Mouse (Mus musculus): ENCODE measurements at regions not wholly inside any gene's neighbourhood (a gene's known extent, or its start where the extent isn't known, plus 50 kb on each side); places are given as distances from the start of the nearest gene placed in this dataset.

DNA sequence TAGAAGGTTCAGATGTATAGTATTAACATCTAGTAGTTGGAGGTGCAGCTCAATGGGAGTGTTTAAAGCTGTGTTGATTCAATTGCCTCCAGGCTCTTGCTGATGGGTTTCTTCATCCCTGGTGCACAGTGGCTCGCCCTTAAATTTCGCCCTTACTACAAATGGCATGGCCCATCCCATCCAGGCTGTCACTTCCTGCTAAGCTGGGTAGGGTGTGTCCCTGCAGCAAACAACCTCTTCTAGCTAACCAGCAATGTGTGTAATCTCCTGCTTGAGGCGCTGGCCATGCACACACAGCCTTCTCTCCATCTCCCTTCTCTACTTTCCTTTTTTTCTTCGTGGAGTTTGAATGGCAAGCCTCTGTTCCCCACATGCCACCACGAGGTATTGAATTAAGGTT is 238.1 kb upstream of the Id2 start:
- H3K36me3 ChIP-seq (ENCODE audit: control insufficient read depth, insufficient read depth, low read length, poor library complexity, severe bottlenecking): no peaks in the 10 kb centered on the region
- H3K27me3 ChIP-seq (ENCODE audit: control insufficient read depth, insufficient read depth, low read length, poor library complexity, severe bottlenecking): no peaks in the 10 kb centered on the region
- no peak for DNase-seq (ENCODE audit: low read depth, low spot score)

DNA sequence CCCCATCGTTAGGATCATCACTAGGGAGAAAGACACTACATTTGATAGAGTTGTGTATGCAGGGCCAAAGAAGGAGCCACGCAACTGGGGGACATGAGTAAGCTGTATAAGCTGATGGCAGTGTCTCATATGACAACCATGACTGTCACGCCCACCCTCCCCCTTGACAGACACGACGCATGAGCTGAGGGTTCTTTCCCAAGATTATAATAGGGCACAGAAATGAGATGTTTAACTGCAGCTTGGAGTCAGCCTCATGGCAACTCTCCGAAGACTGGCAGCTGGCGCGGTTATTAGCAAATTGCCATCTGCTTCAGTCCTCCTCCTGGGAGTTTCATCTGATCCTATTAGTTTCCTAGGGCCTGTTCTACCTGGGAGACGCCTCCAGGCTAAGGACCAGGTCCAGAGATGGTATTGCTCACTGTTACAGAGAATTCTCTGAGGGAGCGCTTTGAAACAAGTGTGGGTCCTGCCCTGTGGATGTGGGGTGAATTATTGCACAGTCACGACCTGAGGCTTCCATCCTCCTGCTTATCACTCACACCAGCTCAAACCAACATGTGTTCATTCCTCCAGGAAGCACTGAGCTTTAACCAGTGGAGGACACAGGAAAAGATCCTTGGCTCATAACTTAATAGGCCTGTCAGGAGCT is 235.6 kb upstream of the Id2 start:
- Histone ChIP-seq H3K36me3 (ENCODE audit: control insufficient read depth, insufficient read depth, low read length, poor library complexity, severe bottlenecking) (no peaks in the 10 kb centered on the region), H3K27me3 (ENCODE audit: control insufficient read depth, insufficient read depth, low read length, poor library complexity, severe bottlenecking) (no peaks in the 10 kb centered on the region)
- DNase-seq (ENCODE audit: low read depth, low spot score): no peak

DNA sequence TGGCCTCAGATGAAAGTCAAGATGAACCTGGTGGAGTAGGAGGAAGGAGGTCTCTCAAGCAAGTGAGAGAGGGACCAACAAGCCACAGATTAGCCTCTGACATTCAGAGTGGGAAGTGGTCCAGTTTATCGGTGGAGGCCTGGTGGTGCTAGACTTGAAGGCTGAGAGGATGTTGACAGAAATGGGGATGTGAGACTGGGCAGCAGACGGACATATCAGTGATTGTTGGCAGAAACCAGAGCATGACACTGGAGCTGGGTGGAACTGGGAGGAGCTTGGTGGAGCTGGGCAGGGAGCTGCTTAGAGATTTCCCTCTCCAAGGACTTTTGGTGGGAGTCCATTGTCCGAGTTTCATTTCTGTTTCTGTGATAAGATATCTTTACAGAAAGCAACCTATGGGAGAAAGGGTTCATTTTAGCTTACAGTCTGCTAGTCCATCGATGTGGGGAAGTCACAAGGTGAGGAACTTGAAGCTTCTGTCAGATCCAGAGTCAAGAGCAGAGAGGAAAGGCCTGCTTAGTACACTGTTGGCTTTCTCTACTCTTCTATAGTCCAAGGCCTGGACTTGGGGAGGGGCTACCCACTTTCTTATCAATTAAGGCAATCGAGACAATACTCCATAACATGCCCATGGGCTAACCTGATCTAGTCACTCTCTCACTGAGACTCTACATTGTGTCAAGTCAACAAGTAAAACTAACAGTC is 233.2 kb upstream of the Id2 start:
- Histone ChIP-seq H3K27me3 (ENCODE audit: control insufficient read depth, insufficient read depth, low read length, poor library complexity, severe bottlenecking) (no peaks in the 10 kb centered on the region), H3K36me3 (ENCODE audit: control insufficient read depth, insufficient read depth, low read length, poor library complexity, severe bottlenecking) (no peaks in the 10 kb centered on the region)
- peak; percentile 27 for DNase-seq (ENCODE audit: low read depth, low spot score)

DNA sequence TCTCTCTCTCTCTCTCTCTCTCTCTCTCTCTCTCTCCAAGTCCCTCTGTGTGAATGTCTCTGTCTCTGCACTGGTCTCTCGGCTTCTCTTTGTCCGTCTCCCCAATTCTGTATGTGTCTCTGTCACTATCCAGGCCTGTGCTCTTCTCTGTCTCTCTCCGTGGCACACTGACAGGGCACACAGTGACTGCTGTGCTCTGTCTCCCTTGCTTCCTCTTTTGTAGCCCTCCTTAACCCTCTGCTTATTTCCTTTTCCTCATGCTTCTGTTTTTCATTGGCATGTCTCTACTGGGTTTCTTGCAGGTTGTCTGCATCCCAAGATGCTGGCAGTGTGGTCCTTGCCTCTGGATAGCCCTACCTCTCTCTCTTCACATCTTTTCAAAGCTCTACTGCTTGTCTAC is 229.0 kb upstream of the Id2 start:
- peak; percentile 38 for DNase-seq (ENCODE audit: low read depth, low spot score)
- H3K27me3 ChIP-seq (ENCODE audit: control insufficient read depth, insufficient read depth, low read length, poor library complexity, severe bottlenecking): no peaks in the 10 kb centered on the region
- H3K36me3 ChIP-seq (ENCODE audit: control insufficient read depth, insufficient read depth, low read length, poor library complexity, severe bottlenecking): no peaks in the 10 kb centered on the region

DNA sequence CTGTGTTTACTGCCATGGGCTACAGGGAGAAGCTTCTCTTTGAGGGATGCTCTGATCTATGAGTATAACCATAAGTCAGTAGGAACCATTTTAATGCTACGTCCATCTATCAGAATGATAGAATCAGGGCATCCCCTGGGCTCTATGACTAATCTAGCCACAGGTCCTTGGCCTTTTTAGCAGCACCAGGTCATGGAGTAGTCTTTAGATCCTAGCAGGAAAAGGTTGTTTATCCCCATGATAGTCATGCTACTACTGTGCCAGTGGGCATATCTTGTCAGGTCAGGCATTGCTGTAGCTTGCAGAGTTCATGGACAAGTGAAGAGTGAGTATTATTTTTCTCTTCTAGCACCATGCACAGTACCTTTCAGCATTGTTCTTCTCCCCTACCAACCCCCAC is 226.2 kb upstream of the Id2 start:
- Histone ChIP-seq H3K36me3 (ENCODE audit: control insufficient read depth, insufficient read depth, low read length, poor library complexity, severe bottlenecking) (no peaks in the 10 kb centered on the region), H3K27me3 (ENCODE audit: control insufficient read depth, insufficient read depth, low read length, poor library complexity, severe bottlenecking) (no peaks in the 10 kb centered on the region)
- no peak for DNase-seq (ENCODE audit: low read depth, low spot score)

DNA sequence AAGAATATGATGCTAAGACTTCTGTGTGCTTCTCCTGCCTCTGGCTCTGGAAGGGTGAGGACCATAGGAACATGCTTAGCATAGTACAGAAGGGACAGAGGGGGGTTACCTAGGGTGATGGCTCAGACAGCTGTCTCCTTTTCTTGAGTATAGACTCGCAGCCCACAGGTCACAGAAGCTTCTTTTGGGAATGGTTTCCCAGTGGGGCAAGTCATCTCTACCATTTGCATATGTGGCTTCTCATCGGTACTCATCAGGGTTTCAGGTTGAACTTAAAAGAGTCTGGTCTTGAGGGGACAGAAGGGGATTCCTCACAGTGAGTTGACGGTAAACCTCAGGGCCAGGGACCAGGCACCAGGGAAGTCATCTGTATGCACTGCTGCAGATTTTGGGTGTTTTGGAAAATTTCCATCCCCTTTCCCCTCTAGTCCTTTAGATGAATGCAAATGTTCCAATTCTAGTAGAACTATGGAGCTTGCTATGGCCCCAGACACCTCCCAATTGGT is 223.4 kb upstream of the Id2 start:
- DNase-seq (ENCODE audit: low read depth, low spot score): no peak
- no peaks in the 10 kb centered on the region for H3K27me3 ChIP-seq (ENCODE audit: control insufficient read depth, insufficient read depth, low read length, poor library complexity, severe bottlenecking)
- H3K36me3 ChIP-seq (ENCODE audit: control insufficient read depth, insufficient read depth, low read length, poor library complexity, severe bottlenecking): no peaks in the 10 kb centered on the region

DNA sequence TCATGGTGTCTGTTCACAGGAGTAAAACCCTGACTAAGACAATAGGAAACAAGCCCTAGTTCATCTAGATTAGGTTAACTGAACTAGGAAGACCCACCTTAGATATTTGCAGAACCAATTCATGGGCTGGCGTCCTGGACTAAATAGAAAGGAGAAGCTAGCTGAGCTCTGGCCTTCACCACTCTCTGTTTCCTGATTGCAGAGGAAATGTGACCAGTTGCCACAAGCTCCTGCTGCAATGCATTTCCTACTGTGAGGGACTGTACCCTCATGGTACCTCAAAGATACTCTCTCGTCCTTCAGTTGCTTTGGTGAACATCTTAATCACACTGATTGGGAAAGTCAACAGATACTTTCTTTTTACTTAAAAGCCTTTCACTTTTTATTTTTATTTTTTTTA is 222.9 kb upstream of the Id2 start:
- no peaks in the 10 kb centered on the region for H3K36me3 ChIP-seq (ENCODE audit: control insufficient read depth, insufficient read depth, low read length, poor library complexity, severe bottlenecking)
- no peaks in the 10 kb centered on the region for H3K27me3 ChIP-seq (ENCODE audit: control insufficient read depth, insufficient read depth, low read length, poor library complexity, severe bottlenecking)
- peak; percentile 57 for DNase-seq (ENCODE audit: low read depth, low spot score)

DNA sequence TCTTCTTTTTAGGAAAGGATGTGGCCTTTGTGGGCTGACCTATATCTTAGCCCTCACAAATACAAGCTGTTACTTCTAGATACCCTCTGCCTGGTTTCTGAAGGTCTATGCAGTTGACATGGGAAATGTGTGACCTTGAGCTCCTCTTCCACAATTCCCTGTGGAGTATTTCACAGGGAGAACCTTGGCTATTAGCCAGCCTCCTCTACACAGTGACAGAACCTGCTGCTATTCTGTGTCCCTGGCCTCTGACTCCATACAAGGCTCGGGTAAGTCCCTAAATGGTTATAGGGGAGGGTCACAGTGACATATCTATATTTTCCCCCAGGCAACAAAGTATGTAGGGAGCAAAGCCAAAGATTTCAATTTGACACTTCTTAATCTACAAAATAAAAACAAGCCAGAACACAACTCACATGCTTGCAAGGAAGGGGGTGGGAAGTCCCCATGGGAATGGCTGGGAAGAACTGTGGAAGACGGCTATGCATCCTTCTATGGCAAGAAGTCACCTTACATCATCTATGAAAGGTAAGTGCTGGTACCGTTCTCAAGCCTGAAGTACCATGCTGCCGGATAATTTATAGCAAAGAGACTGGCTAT is 221.2 kb upstream of the Id2 start:
- no peak for DNase-seq (ENCODE audit: low read depth, low spot score)
- Histone ChIP-seq H3K27me3 (ENCODE audit: control insufficient read depth, insufficient read depth, low read length, poor library complexity, severe bottlenecking) (no peaks in the 10 kb centered on the region), H3K36me3 (ENCODE audit: control insufficient read depth, insufficient read depth, low read length, poor library complexity, severe bottlenecking) (no peaks in the 10 kb centered on the region)

DNA sequence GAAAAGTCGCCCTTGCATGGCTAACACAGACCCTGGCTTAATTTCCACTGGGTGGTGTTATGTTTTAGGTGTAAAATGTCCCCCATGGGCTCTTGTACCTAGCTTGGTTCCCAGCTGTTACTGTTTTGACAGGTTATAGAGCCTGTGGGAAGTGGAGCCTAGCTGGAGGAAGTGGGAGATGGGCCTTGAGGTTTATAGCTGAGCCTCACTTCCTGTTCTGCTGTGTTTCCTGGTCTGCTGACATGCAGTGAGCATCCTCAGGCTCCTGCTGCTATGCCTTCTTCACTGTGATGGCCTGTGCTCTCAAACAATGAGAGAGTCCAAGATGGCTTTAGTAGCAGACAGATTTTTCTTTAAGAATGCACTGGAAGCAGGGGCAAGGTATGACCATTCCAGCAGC is 219.0 kb upstream of the Id2 start:
- H3K36me3 ChIP-seq (ENCODE audit: control insufficient read depth, insufficient read depth, low read length, poor library complexity, severe bottlenecking): no peaks in the 10 kb centered on the region
- peak; percentile 59 for DNase-seq (ENCODE audit: low read depth, low spot score)

DNA sequence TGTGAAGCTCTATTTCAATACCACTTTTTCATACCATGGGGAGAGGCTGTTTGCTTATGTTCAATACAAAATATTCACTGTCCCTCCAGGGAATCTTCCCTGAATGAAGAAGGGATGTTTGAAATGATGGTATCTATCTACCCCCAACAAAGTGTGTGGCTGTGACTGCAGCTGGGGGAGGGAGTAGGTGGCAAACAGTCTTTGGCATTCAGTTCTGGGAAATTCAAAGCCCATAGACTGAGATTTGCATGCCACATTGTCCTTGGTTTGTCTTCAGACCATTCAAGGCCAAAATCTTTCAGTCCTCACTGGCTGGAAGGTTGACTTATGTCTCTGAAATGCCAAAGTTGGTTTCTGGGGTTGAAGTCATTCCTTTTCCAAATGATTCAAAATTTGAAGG is 216.3 kb upstream of the Id2 start:
- Histone ChIP-seq H3K27me3 (ENCODE audit: control insufficient read depth, insufficient read depth, low read length, poor library complexity, severe bottlenecking) (no peaks in the 10 kb centered on the region), H3K36me3 (ENCODE audit: control insufficient read depth, insufficient read depth, low read length, poor library complexity, severe bottlenecking) (no peaks in the 10 kb centered on the region)
- no peak for DNase-seq (ENCODE audit: low read depth, low spot score)

More for the DNA sequence above, 219.0 kb upstream of the Id2 start:
- H3K27me3 ChIP-seq (ENCODE audit: control insufficient read depth, insufficient read depth, low read length, poor library complexity, severe bottlenecking): no peaks in the 10 kb centered on the region

DNA sequence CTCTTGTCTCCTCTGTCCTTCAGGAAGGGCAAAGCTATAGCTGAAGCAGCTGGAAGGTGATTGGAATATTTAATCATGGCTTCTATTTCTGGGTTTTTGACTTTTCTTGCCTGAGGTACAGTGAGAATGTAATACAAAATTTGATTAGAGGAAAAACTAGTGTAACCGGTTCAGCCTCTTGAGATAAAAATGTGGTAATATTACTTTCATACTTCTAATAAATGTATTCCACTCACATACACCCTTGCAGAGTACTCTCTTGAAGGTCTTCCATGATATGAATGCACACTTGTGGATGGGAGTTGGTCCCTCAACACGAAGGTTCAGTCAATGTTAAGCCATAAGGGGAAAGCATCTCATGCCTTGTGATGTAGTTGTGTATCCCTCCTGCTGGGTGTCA is 215.4 kb upstream of the Id2 start:
- Histone ChIP-seq H3K27me3 (ENCODE audit: control insufficient read depth, insufficient read depth, low read length, poor library complexity, severe bottlenecking) (no peaks in the 10 kb centered on the region), H3K36me3 (ENCODE audit: control insufficient read depth, insufficient read depth, low read length, poor library complexity, severe bottlenecking) (no peaks in the 10 kb centered on the region)
- DNase-seq (ENCODE audit: low read depth, low spot score): no peak

DNA sequence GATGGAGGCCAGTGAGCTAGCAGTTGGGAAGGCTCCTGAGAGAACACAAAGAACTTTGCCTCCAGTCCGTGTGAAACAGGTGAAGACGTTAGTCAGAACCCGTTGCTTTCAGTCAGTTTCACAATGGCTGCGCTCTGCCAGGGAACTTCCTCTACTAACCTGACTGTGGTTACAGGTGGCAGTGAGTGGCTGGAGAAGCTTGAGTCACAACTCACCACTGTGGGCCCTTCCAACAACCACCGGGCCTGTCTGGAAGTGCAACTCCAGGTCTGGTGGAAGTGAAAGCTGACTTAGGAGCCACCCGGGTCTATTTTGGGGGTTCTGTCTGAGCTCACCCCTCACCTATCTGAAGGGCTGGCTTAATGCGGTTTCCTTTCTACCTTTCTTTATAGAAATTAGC is 214.8 kb upstream of the Id2 start:
- peak; percentile 77 for DNase-seq (ENCODE audit: low read depth, low spot score)
- Histone ChIP-seq H3K27me3 (ENCODE audit: control insufficient read depth, insufficient read depth, low read length, poor library complexity, severe bottlenecking) (no peaks in the 10 kb centered on the region), H3K36me3 (ENCODE audit: control insufficient read depth, insufficient read depth, low read length, poor library complexity, severe bottlenecking) (no peaks in the 10 kb centered on the region)

DNA sequence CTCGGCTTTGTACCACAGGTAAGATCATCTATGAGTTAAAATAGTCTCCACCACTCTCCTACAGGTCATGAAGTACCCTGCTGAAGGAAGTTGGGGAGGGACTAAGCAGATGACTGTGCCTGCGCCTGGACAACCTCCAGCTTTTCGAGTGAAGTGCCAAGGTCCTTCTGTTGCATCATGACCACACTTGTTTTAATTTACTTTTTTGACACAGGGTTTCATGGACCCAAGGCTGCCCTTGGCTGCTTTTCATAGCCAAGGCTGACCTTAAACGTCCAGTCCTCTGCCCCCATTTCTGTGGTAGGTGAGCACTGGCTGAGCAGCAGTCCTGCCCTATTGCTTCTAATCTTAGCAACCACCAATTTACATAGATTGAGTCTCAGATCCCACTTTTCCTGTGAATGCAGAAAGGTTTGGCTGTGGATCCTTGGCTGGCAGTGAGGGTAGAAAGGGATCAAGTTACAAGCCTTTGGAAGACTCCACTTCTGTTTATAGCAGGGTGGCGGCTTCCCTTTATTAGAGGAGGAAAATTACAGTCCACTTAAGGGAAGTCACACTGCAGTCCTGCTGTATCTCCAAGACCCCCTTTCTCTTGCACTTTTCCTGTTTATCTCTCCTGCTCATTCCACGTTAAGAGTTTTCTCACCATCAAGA is 213.5 kb upstream of the Id2 start:
- Histone ChIP-seq H3K27me3 (ENCODE audit: control insufficient read depth, insufficient read depth, low read length, poor library complexity, severe bottlenecking) (no peaks in the 10 kb centered on the region), H3K36me3 (ENCODE audit: control insufficient read depth, insufficient read depth, low read length, poor library complexity, severe bottlenecking) (no peaks in the 10 kb centered on the region)
- no peak for DNase-seq (ENCODE audit: low read depth, low spot score)

DNA sequence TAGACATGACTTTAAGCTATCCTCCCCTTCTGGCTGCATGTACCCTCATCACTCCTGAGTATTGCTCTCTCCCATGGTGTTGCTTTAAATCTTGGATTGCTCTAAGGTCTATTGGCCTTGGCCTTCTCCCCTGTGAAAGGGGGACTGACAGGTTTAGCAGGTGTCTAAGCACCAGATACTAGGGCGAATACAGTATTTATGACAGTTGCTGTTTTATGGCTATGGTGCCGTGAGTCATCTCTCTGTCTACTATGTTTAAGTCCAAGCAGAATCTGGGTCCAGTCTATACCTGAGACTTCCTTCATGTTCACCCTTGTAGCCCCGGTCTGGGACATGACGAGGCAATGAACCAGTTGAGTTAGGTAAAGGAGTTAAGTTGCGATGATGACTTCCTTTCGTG is 212.3 kb upstream of the Id2 start:
- Histone ChIP-seq H3K27me3 (ENCODE audit: control insufficient read depth, insufficient read depth, low read length, poor library complexity, severe bottlenecking) (no peaks in the 10 kb centered on the region), H3K36me3 (ENCODE audit: control insufficient read depth, insufficient read depth, low read length, poor library complexity, severe bottlenecking) (no peaks in the 10 kb centered on the region)
- no peak for DNase-seq (ENCODE audit: low read depth, low spot score)

Data from splenic B cell, adult 2 months (primary cell).